In genomic region chr15:78181701-78182405, GRCm38 (mm10) we compare ENCODE assay signal across 9 mouse cellular contexts. TPM values are rescaled to one million over a fixed set of nuclear protein-coding genes. Genes with fewer than 3 reads are reported as not detected.
DNase-seq lines count a peak whose midpoint lies in the region; ATAC-seq and TF ChIP-seq lines count a peak whose summit lies in the region.
"Had no signal": no experiment of that assay in that cellular context is flagged by ENCODE, and none has a peak within 500 bp of the region (broad histone marks: within the 10 kb centered on the region; RNA-seq: fewer than 3 reads in every experiment).

No protein-coding gene starts in this region.

- no peak for TF ChIP-seq EP300 in stomach, postnatal 0 days (optimal IDR thresholded peaks at IDR 0.05)

- H3K4me2 ChIP-seq in neural tube, embryonic 11.5 days (ENCODE audit: low read depth): no peak overlapping the region
- no peak overlapping the region for H3K4me2 ChIP-seq in stomach, postnatal 0 days (replicated peaks; ENCODE audit: low read depth)

- H3K9me3 ChIP-seq in neural tube, embryonic 11.5 days (ENCODE audit: control insufficient read depth, low read length): no peaks in the 10 kb centered on the region
- no peaks in the 10 kb centered on the region for H3K9me3 ChIP-seq in stomach, postnatal 0 days (ENCODE audit: control insufficient read depth, low read length)

- no peak overlapping the region for H3K4me3 ChIP-seq in neural tube, embryonic 11.5 days (ENCODE audit: low read depth, low read length)
- H3K4me3 ChIP-seq in stomach, postnatal 0 days (ENCODE audit: low read depth, low read length): no peak overlapping the region

- H3K4me1 ChIP-seq in neural tube, embryonic 11.5 days (ENCODE audit: control insufficient read depth, insufficient read depth, low read length): peaks cover 3% of the 10 kb centered on the region; the same call in 1 of the 2 replicates
- no peaks in the 10 kb centered on the region for H3K4me1 ChIP-seq in stomach, postnatal 0 days (replicated peaks; ENCODE audit: control insufficient read depth, insufficient read depth)

- DNase-seq in cerebellum, adult 11-12 months: peak; percentile 22
- no peak for DNase-seq in cerebellum, adult 9-10 months
- peak; percentile 70 for DNase-seq in neural tube, embryonic 11.5 days (ENCODE audit: low spot score)
- DNase-seq in neural tube, embryonic 10.5 days (ENCODE audit: extremely low spot score, low spot score): no peak
- peak; percentile 70 for DNase-seq in layer of hippocampus, adult 9-11 months
- peak; percentile 23 for DNase-seq in stomach, postnatal 0 days (ENCODE audit: low spot score)
- no peak for DNase-seq in ovary, postnatal 36 days (ENCODE audit: low spot score)
- DNase-seq: gastrocnemius, postnatal 36 days had no signal

- 34% methylated on average over 8 of the region's 8 CpGs for WGBS in neural tube, embryonic 11.5 days
- 27% methylated on average over 8 of the region's 8 CpGs for WGBS in stomach, postnatal 0 days

- no peaks in the 10 kb centered on the region for H3K36me3 ChIP-seq in neural tube, embryonic 11.5 days (ENCODE audit: control insufficient read depth, insufficient read depth, low read length)
- no peaks in the 10 kb centered on the region for H3K36me3 ChIP-seq in stomach, postnatal 0 days (ENCODE audit: control insufficient read depth, insufficient read depth, low read length)

- TF ChIP-seq CTCF in stomach, postnatal 0 days (IDR thresholded peaks at IDR 0.05; ENCODE audit: low read depth): no peak

- peak overlapping the region; percentile 34; the same call in 1 of the 2 replicates for H3K27ac ChIP-seq in neural tube, embryonic 11.5 days (ENCODE audit: low read depth, low read length)
- no peak overlapping the region for H3K27ac ChIP-seq in stomach, postnatal 0 days (replicated peaks)

- no peaks in the 10 kb centered on the region for H3K27me3 ChIP-seq in neural tube, embryonic 11.5 days (ENCODE audit: control insufficient read depth, insufficient read depth, low read length)
- H3K27me3 ChIP-seq in stomach, postnatal 0 days (ENCODE audit: control insufficient read depth, insufficient read depth, low read length): no peaks in the 10 kb centered on the region

- peak overlapping the region; percentile 22 for H3K9ac ChIP-seq in neural tube, embryonic 11.5 days (ENCODE audit: low read length)
- H3K9ac ChIP-seq in stomach, postnatal 0 days (ENCODE audit: low read length): no peak overlapping the region

- peak; percentile 58; the same call in 1 of the 2 replicates for ATAC-seq in neural tube, embryonic 11.5 days (ENCODE audit: insufficient read depth, low FRiP score, low TSS enrichment)
- ATAC-seq in stomach, postnatal 0 days (ENCODE audit: low FRiP score, low TSS enrichment): no peak
- no peak for ATAC-seq in activated CD4-positive, CD25-positive, alpha-beta regulatory T cell, adult 4 months

RNA-seq across cellular contexts. Expression of gene Ift27, which starts 7.9 kb away (rescaled TPM):
- 115 and 119 TPM in 2 replicates for polyA plus RNA-seq in neural tube, embryonic 11.5 days (2014; fragmentation: Nextera tagmentation; extraction: Ambion mirVana)
- 42.2 and 42.5 TPM in 2 replicates for polyA plus RNA-seq in stomach, postnatal 0 days (2015; fragmentation: Nextera tagmentation; extraction: Ambion mirVana)
- polyA plus RNA-seq in activated CD4-positive, CD25-positive, alpha-beta regulatory T cell, adult 4 months (2017; shearing (Covaris generic)): 10 to 100 TPM; 58.3 to 71.2 TPM

RNA-seq across cellular contexts. Expression of gene Pvalb, which starts 24.3 kb away (rescaled TPM):
- 0.26 TPM in 1 of 2 replicates, not detected in the other for polyA plus RNA-seq in neural tube, embryonic 11.5 days (2014; fragmentation: Nextera tagmentation; extraction: Ambion mirVana)
- 0.11 TPM in 1 of 2 replicates, not detected in the other for polyA plus RNA-seq in stomach, postnatal 0 days (2015; fragmentation: Nextera tagmentation; extraction: Ambion mirVana)
- not detected for polyA plus RNA-seq in activated CD4-positive, CD25-positive, alpha-beta regulatory T cell, adult 4 months (2017; shearing (Covaris generic))

Comparison
In these comparisons a context has a peak if more than half of its experiments do, and no peak if none do; other contexts are left out.
1. DNase-seq: peak in cerebellum, adult 11-12 months (single experiment), neural tube, embryonic 11.5 days (single experiment), layer of hippocampus, adult 9-11 months (single experiment) and stomach, postnatal 0 days (single experiment); none in cerebellum, adult 9-10 months (single experiment), neural tube, embryonic 10.5 days (single experiment) and ovary, postnatal 36 days (single experiment).